Mouse (Mus musculus): ENCODE measurements around the gene Chd2. TPM values are rescaled to one million over a fixed set of nuclear protein-coding genes. Genes with fewer than 3 reads are reported as not detected.
A peak's percentile ranks its signal among the peaks of the same experiment; 100 is the strongest.

Gene Chd2
- polyA plus RNA-seq, 1 experiment from 2014 or later = 65.6 TPM

DNA sequence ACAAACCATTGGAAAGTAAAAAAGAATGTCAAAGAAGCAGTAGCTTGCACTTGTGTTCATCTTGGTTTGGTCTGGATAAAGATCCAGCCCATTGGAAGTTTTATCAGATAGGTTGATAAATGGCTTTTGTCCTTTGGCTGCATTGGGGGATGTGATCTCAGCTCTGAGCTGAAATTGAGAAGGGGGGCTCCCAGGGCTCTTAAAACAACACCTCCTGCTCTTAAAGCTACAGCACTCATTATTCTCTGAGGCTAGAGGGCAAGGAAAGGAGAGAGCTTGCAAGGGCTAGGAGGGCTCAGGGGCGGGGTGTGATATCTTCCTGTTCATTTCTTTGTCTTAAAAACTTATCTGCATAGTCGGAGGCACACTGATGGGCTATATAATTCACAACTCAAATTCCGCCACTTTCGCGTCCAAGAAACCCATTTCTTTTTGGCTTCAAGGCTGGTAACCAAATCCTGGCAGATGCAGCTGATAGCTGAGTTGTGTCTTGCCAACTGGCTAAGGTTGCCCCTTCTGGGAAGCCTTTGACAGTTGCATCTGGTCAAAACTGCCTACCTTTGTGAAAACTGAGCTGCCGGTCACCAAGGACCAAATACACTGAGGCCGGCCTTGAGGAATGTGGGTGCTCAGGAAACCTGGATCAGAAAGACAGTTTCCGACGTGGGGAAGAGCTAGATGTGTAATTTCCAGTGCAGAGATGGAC is 148.2 kb downstream of the Chd2 start:
- no peak for ATAC-seq (ENCODE audit: insufficient number of reproducible peaks, insufficient read depth, low FRiP score, low TSS enrichment, low read depth)

DNA sequence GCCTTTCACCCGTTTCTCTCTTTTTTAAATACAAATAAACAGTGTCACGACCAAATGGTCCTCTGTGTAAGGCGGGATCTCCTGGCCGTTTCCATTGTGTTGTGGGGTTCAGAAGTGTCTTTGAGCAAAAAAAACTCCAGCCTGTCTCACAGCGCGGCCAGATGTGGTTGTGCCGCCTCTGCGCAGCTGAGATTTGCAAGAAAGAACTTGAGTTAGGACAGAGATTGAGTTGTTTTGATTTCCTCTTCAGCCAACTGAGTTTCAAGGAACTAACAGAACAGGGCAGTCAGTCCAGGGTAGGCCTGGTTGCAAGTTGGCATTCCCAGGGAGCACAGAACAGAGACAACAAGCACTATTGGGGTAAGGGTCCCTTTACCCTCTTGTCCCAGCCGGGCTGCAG is 149.3 kb downstream of the Chd2 start:
- ATAC-seq (ENCODE audit: insufficient number of reproducible peaks, insufficient read depth, low FRiP score, low TSS enrichment, low read depth) = no peak
- WGBS = under 1% methylated on average over 9 of the region's 9 CpGs
- H3K4me2 ChIP-seq = peak overlapping the region; percentile 78
- H3K4me3 ChIP-seq = peak overlapping the region; percentile 87
- H3K4me1 ChIP-seq = peaks cover 61% of the 10 kb centered on the region
- peak overlapping the region; percentile 99 for H3K27ac ChIP-seq
- peak overlapping the region; percentile 95 for H3K9ac ChIP-seq
- H3K9me3 ChIP-seq = no peaks in the 10 kb centered on the region
- peaks cover 14% of the 10 kb centered on the region; the same call in 1 of the 2 replicates for H3K27me3 ChIP-seq
- H3K36me3 ChIP-seq = no peaks in the 10 kb centered on the region

More for the DNA sequence above, 148.2 kb downstream of the Chd2 start:
- no peaks in the 10 kb centered on the region for H3K9me3 ChIP-seq
- peak overlapping the region; percentile 99 for H3K27ac ChIP-seq
- H3K27me3 ChIP-seq = peaks cover 18% of the 10 kb centered on the region; the same call in 1 of the 2 replicates
- peaks cover 72% of the 10 kb centered on the region for H3K4me1 ChIP-seq
- no peaks in the 10 kb centered on the region for H3K36me3 ChIP-seq
- H3K9ac ChIP-seq = peak overlapping the region; percentile 95
- H3K4me2 ChIP-seq = peak overlapping the region; percentile 78
- 26% methylated on average over 9 of the region's 9 CpGs for WGBS
- H3K4me3 ChIP-seq = peak overlapping the region; percentile 87

DNA sequence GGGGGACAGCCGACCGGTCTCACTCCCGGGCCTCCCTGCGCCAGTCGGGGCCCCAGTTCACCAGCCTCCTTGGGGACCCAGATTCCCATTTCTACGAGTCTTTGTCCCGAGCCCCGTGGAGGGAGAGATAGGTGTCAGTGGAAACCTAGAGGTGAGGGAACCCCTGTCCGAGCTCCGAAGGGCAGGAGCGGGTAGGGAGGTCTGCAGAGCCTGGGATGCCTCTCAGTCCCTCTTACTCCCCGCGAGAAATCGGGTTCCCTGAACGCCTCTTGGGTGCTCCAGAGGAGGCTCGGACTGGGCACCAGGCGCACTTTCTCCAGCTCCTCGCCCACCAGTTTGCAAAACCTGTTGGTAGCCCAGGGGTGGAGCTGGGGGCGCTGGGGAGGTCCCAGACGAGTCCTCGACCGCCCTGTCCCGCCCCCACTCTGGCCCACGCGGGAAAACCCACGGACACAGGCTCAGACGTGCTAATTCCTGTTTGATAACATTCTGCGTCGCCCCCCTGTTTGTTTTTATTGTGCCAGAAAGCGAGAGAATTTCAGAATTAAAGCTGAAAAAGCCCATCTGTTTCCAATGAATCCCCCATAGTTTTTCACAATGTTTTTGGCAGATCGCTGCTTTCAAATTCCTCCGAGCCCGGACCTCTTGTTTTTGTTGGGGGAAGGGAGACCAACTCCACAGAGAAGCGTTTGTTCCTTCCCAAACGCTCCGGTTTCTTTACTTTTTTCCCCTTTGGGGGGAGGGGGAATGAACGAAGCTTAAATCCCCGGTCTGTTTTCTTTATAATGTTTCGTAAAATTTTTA is 149.9 kb downstream of the Chd2 start:
- Histone ChIP-seq H3K4me2 (peak overlapping the region; percentile 78), H3K9me3 (no peaks in the 10 kb centered on the region), H3K27me3 (peaks cover 14% of the 10 kb centered on the region), H3K4me3 (peak overlapping the region; percentile 87), H3K4me1 (peaks cover 56% of the 10 kb centered on the region), H3K9ac (peak overlapping the region; percentile 95), H3K36me3 (no peaks in the 10 kb centered on the region), H3K27ac (peak overlapping the region; percentile 99)
- no peak; the same call in 1 of the 2 replicates for ATAC-seq (ENCODE audit: insufficient number of reproducible peaks, insufficient read depth, low FRiP score, low TSS enrichment, low read depth)
- WGBS = under 1% methylated on average over 39 of the region's 39 CpGs

DNA sequence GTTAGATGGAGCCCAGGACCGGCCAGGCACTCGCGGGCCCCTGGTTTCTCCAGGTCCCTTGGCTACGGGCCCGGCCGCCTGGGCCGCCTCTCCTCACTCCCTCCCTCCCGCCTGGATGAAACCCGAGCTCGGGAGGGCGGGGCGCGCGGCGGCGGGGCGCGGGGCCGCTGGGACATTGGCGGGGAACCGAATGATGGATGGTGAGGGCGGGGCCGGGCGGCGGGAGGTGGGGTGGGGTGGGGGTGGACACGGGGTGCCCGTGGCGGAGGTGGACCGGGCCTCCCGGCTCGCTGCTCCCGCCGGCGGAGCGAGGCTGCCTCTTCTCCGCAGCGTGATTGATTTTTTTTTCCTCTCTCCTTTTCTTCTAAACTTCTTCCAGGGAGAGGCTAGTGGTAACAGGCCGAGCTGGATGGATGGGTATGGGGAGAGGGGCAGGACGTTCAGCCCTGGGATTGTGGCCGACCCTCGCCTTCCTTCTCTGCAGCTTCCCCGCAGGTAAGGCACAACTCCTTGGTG is 150.6 kb downstream of the Chd2 start:
- H3K4me1 ChIP-seq = peaks cover 50% of the 10 kb centered on the region
- peak overlapping the region; percentile 95 for H3K9ac ChIP-seq
- H3K4me2 ChIP-seq = peak overlapping the region; percentile 78
- H3K36me3 ChIP-seq = no peaks in the 10 kb centered on the region
- peaks cover 9% of the 10 kb centered on the region for H3K27me3 ChIP-seq
- WGBS = under 1% methylated on average over 41 of the region's 42 CpGs
- peak overlapping the region; percentile 87 for H3K4me3 ChIP-seq
- peak overlapping the region; percentile 99 for H3K27ac ChIP-seq
- ATAC-seq (ENCODE audit: insufficient number of reproducible peaks, insufficient read depth, low FRiP score, low TSS enrichment, low read depth) = peak; percentile 79
- no peaks in the 10 kb centered on the region for H3K9me3 ChIP-seq

DNA sequence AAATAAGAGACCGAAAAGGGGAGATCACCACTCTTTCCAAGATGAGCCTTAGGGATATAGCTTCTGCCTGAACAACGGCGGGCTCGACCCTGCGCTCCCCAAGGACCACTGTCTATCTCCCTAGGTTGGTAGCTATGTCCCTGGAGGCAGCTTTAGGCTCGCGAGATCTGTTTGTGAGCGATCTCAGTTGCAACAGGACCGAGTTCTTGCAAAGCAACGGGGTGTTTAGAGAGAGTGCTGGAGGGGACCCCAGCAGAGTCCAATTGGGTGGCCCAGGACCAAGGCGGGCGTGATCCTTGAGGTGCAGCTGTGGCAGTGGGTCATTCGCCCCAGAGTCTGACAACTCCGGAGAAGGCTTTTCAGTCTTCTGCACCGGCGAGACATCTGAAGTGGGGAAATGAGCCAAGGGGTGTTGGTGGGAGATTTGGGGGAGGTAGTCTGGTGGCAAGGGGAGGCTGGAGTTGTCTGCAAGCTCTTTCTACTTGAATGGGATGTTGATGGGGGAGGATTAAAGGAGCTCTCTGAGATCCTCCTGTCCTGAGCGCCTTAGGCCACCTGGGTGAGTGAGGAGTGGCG is 151.1 kb downstream of the Chd2 start:
- peak; percentile 7; the same call in 1 of the 2 replicates for ATAC-seq (ENCODE audit: insufficient number of reproducible peaks, insufficient read depth, low FRiP score, low TSS enrichment, low read depth)
- Histone ChIP-seq H3K9me3 (no peaks in the 10 kb centered on the region), H3K36me3 (no peaks in the 10 kb centered on the region), H3K27ac (peak overlapping the region; percentile 99), H3K4me3 (peak overlapping the region; percentile 87), H3K9ac (peak overlapping the region; percentile 95), H3K4me2 (peak overlapping the region; percentile 78), H3K4me1 (peaks cover 44% of the 10 kb centered on the region), H3K27me3 (peaks cover 9% of the 10 kb centered on the region)
- WGBS = 0% methylated on average over 18 of the region's 18 CpGs

DNA sequence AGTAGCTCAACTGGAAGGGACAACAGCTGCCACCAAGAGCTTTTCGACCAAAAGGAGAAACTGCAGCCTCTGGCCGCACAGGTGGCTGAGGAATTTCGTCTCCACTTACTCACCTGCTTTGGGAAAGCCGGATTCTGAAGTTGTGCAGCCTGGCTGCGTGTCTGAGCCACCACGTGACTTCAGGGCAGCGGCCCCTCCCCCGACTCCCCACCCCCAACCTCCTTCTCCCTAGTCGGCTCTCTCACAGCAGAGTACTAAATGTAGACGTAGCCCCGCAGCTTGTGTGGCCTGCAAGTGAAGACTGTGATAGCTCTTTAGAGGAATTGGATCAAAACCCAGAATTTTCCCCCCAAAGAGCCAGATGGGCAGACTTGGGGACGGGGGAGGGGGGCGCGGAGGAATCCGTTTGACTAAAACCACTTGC is 151.7 kb downstream of the Chd2 start:
- Histone ChIP-seq H3K4me3 (peak overlapping the region; percentile 87), H3K36me3 (no peaks in the 10 kb centered on the region), H3K4me2 (peak overlapping the region; percentile 78), H3K27ac (peak overlapping the region; percentile 99), H3K9ac (peak overlapping the region; percentile 95; the same call in 1 of the 2 replicates), H3K9me3 (no peaks in the 10 kb centered on the region), H3K27me3 (peaks cover 11% of the 10 kb centered on the region), H3K4me1 (peaks cover 38% of the 10 kb centered on the region)
- 3% methylated on average over 15 of the region's 15 CpGs for WGBS
- no peak for ATAC-seq (ENCODE audit: insufficient number of reproducible peaks, insufficient read depth, low FRiP score, low TSS enrichment, low read depth)

DNA sequence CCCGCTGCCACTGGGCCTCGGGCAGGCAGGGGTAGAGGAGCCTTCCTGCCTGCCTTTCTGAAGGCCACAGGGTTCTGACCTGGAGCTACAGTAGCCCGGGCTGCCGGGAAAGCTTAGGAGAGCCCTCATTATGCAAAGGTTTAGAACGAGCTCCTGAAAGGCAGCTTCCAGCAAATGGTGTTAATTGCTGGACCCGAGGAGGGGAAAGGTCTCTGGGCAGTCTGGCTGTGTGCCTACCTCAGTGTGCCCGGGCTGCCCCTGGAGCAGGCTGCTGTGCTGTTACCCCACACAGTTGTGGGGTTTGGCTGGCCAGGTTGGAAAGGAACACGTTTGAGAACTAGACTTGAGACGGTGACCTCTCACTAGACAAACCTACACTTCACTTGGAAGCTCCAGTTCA is 152.2 kb downstream of the Chd2 start:
- no peak for ATAC-seq (ENCODE audit: insufficient number of reproducible peaks, insufficient read depth, low FRiP score, low TSS enrichment, low read depth)
- Histone ChIP-seq H3K27ac (peak overlapping the region; percentile 99), H3K9me3 (no peaks in the 10 kb centered on the region), H3K4me2 (peak overlapping the region; percentile 78), H3K4me1 (peaks cover 34% of the 10 kb centered on the region), H3K36me3 (no peaks in the 10 kb centered on the region), H3K9ac (0 out of 2 replicates have a peak overlapping the region, but pooled peaks have one; percentile 17), H3K4me3 (peak overlapping the region; percentile 87), H3K27me3 (peaks cover 12% of the 10 kb centered on the region)
- 6% methylated on average over 9 of the region's 9 CpGs for WGBS

DNA sequence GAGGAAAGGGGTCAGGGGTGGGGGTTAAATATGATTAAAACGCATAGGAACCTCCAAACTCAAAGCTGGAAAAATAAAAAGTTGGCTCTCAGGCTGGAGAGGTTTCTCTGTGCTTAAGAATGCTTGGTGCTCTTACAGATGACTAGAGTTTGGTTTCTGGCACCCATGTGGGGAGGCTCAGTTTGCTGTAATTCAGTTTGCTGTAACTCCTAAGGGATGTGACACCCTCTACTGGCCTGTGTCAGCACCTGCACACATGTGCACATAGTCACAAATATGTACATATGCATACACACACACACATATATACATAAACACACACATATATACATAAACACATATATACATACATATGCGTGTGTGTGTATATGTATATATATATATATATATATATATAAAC is 152.8 kb downstream of the Chd2 start:
- Histone ChIP-seq H3K9me3 (no peaks in the 10 kb centered on the region), H3K4me2 (no peak overlapping the region), H3K27ac (no peak overlapping the region), H3K9ac (no peak overlapping the region), H3K27me3 (peaks cover 16% of the 10 kb centered on the region), H3K4me3 (no peak overlapping the region), H3K4me1 (peaks cover 28% of the 10 kb centered on the region), H3K36me3 (no peaks in the 10 kb centered on the region)
- WGBS = 68% methylated on average over 2 of the region's 2 CpGs
- no peak for ATAC-seq (ENCODE audit: insufficient number of reproducible peaks, insufficient read depth, low FRiP score, low TSS enrichment, low read depth)

DNA sequence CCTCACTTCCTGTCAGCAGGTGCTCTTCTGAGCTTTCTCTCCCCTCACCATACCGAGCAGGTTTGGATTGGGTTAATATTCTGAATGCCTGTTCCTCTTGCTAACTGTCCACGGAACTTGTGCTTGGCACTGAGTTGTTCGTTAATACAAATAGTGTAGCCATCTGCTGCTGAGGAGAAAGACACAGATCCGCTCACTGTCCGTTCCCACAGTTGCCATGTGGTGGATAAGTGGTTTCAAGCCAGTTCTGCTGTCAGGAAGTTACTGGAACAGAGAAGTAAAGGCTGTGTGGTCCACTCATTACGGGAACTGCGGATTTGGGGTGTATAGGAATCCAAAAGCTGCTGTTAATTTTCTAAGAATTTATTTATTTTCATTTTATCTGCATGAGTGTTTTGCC is 158.8 kb downstream of the Chd2 start:
- Histone ChIP-seq H3K9me3 (no peaks in the 10 kb centered on the region), H3K4me2 (no peak overlapping the region), H3K4me3 (no peak overlapping the region), H3K4me1 (peaks cover 12% of the 10 kb centered on the region), H3K9ac (no peak overlapping the region), H3K27me3 (peaks cover 40% of the 10 kb centered on the region), H3K27ac (no peak overlapping the region), H3K36me3 (no peaks in the 10 kb centered on the region)
- no peak for ATAC-seq (ENCODE audit: insufficient number of reproducible peaks, insufficient read depth, low FRiP score, low TSS enrichment, low read depth)
- 82% methylated on average over 7 of the region's 7 CpGs for WGBS

DNA sequence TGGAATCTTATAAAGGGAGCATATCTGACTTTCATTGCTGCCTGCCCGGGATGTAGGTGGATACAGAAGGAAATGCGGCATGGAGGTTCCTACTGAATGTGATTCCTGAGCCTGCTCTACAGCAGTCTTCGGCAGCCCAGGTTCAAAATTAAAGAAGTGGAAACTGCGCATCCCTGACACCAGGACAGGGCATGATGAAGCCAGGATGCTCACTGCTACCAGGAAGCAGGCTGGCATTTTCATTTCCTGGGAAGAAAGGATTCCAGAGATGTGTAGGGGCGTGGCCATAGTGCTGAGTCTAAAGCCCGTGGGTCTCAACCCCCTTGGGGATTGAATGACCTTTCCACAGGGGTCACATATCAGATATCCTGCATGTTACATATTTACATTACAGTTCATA is 163.6 kb downstream of the Chd2 start:
- peak overlapping the region; percentile 100 for H3K4me2 ChIP-seq
- ATAC-seq (ENCODE audit: insufficient number of reproducible peaks, insufficient read depth, low FRiP score, low TSS enrichment, low read depth) = no peak
- WGBS = 70% methylated on average over 6 of the region's 6 CpGs
- no peak overlapping the region for H3K4me3 ChIP-seq
- H3K4me1 ChIP-seq = peaks cover 28% of the 10 kb centered on the region
- no peaks in the 10 kb centered on the region for H3K9me3 ChIP-seq
- peaks cover 79% of the 10 kb centered on the region for H3K27me3 ChIP-seq
- no peaks in the 10 kb centered on the region for H3K36me3 ChIP-seq
- no peak overlapping the region for H3K9ac ChIP-seq
- no peak overlapping the region for H3K27ac ChIP-seq

DNA sequence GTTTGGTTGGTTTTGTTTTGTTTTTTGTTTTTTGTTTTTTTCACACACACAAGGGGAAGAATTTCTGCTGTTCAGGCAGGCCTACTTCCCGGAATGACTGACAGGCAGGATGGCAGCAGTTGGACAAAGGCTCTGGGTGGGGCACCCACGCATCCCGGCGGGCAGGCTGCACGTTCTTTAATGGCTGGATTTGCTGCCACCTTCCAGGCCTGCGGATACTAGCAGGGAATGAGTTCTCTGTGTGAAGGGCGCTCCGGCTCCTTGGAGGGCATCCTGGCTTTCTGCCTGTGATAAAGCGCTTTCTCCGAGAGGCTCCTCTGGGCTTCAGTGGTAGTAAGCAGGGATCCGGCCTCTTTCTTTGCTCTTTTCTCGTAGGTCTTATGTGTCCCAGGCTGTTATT is 164.3 kb downstream of the Chd2 start:
- peak overlapping the region; percentile 66 for H3K4me3 ChIP-seq
- H3K4me1 ChIP-seq = peaks cover 33% of the 10 kb centered on the region
- no peaks in the 10 kb centered on the region for H3K36me3 ChIP-seq
- H3K9me3 ChIP-seq = no peaks in the 10 kb centered on the region
- H3K27me3 ChIP-seq = peaks cover 82% of the 10 kb centered on the region
- peak overlapping the region; percentile 1; the same call in 1 of the 2 replicates for H3K9ac ChIP-seq
- 52% methylated on average over 12 of the region's 12 CpGs for WGBS
- no peak for ATAC-seq (ENCODE audit: insufficient number of reproducible peaks, insufficient read depth, low FRiP score, low TSS enrichment, low read depth)
- no peak overlapping the region for H3K27ac ChIP-seq
- H3K4me2 ChIP-seq = peak overlapping the region; percentile 100
